Mouse (Mus musculus) layer of hippocampus, adult 2 months (tissue): ENCODE results near the gene Zfp148. TPM values are rescaled to one million over a fixed set of nuclear protein-coding genes. Genes with fewer than 3 reads are reported as not detected.

Experiments
- DNase-seq, 2 experiments: peaks; one replicate each; pipeline ENCODE4 v3.0.0; 2022; ENCODE audit warnings: low spot score in 2 of 2
- H3K27ac ChIP-seq: fragments of 200-600 bp; 2 replicates; pipeline ENCODE4 v1.8.1; 2022
- H3K4me3 ChIP-seq: fragments of 200-600 bp; 2 replicates; pipeline ENCODE4 v1.8.1; 2022; ENCODE audit warnings: mild to moderate bottlenecking
- CTCF ChIP-seq: fragments of 200-600 bp; conservative IDR thresholded peaks from 2 replicates; pipeline ENCODE4 v1.8.1; 2022; ENCODE audit warnings: antibody characterized with exemption, mild to moderate bottlenecking, moderate library complexity
- total RNA-seq, 2 experiments: library from RNA; stranded (reverse); gene quantifications; 2 replicates each; pipeline ENCODE4 v1.2.3; 2021

Zfp148 gene
- total RNA-seq, 2 experiments from 2014 or later, result 161 to 166 TPM

DNA sequence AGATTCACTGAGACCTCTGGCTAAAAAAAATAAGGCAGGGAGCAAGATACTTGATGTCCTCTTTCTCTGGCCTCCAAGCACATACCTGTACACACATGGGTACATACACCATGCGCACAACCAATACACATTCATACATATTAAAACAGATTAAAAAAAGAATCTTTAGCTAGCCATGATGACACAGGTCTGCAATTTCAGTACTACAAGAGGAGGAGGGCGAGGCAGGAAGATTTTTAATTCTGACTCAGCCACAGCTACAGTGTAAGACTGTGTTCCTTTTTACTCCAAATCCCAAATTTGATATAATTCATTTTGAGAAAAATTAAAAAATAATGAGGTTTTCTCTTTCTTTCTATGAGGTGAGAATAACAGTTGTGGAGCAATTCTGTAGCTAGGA, 6.8 kb downstream of the Zfp148 start:
- Histone ChIP-seq H3K4me3 (no peak overlapping the region), H3K27ac (no peak overlapping the region)
- no peak for DNase-seq
- no peak for TF ChIP-seq CTCF

DNA sequence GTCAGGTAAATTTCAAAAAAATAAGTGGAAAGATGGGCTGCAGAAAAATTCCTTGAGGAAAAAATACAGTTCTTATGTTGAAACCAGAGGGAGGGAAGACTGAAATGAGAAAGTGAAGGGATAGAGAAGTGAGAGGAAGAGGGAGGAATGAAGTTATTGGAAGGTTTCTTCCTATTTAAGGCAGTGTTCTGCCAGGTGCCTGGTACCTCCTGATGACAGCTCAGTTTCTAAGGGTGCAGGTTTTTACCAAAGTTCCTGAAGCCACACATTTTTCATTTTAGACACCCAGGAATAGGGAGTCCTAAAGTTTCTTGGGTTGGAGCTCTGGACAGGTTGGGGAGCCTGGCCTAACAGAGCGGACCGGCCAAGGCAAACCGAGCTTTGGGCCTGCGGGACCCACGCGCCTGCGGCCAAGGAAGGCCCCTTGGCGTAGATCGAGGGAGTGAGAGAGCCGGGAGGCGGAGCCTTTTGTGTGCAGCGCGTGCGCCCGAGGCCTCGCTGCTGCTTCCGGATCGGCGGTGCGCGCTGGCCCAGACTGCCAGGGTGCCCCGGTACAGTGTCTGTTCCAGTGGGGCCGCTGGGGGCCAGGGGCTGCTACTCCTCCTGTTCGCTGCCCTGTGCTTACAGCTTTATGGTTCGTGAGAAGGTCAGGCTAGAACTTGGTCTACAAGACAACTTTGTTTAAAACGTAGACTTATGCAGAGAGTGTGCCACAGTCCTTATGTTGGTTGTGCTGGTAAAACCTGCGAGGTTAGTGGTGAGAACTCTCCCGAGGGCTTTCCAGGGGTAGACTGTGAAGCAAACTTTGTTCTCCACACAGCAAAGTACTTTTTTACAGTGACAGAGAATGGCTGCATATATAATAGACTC, 19.5 kb downstream of the Zfp148 start:
- TF ChIP-seq CTCF, result no peak
- Histone ChIP-seq H3K27ac (peak overlapping the region; percentile 53), H3K4me3 (peak overlapping the region; percentile 58)
- peak; percentile 16 to 38 for DNase-seq

DNA sequence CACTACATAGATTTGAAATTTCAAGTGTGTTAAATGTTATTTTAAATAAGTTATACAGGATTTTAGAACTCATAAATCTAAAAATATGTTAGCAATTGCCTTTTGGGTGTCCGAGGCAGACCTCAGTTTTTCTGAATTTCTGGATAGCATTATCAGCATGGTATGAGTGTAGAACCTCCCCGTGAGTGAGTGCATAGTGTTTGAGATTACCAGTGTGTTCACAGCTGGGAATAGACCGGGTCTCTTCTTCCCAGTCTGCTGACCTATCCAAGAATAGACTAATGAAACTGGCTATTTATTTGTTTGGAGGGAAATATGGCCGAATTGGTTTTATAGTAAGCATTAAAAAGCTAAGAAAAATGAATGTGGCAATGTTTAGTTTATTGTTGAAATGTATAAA, 20.3 kb downstream of the Zfp148 start:
- no peak for TF ChIP-seq CTCF
- Histone ChIP-seq H3K4me3 (no peak overlapping the region), H3K27ac (no peak overlapping the region)
- DNase-seq, result no peak

DNA sequence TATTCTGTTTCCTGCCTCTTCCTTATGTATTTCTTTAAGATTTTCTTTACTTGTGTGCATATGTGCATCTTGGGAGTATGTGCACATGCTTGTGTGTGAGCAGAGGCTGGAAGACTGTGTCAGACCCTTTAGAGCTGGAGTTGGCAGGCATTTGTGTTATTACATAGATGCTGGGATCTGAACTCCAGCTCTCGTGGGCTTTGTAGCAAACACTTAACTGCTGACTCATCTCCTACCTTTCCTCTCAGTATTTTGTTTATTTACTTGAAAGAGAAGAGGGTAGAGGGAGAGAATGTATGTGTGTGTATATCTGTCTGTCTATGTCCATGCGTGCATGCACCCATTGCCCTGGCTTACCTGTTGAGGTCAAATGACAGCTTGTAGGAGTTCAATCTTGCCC, 22.6 kb downstream of the Zfp148 start:
- no peak overlapping the region for H3K4me3 ChIP-seq
- H3K27ac ChIP-seq, result 0 out of 2 replicates have a peak overlapping the region, but pooled peaks have one; percentile 0
- TF ChIP-seq CTCF, result no peak
- DNase-seq, result no peak

DNA sequence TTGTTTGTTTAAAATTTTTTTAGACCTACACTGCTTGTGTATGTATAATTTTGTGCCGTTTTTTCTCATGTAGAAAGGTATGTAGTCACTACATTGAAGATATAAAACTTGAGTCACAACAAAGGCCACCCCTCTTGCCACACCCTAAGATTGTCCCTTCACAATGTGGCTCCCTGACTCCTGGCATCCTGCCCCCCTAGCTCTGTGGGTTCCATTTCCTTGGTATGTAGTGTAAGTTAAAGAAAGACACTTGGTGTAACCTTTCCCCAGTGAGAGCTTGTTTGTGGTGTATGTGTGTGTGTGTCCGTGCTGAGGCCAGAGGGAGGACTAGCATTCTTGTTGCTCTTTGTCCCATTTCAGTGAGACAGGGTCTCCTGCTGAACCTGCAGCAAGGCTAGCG, 23.4 kb downstream of the Zfp148 start:
- no peak for DNase-seq
- H3K4me3 ChIP-seq, result no peak overlapping the region
- no peak for TF ChIP-seq CTCF
- H3K27ac ChIP-seq, result no peak overlapping the region

DNA sequence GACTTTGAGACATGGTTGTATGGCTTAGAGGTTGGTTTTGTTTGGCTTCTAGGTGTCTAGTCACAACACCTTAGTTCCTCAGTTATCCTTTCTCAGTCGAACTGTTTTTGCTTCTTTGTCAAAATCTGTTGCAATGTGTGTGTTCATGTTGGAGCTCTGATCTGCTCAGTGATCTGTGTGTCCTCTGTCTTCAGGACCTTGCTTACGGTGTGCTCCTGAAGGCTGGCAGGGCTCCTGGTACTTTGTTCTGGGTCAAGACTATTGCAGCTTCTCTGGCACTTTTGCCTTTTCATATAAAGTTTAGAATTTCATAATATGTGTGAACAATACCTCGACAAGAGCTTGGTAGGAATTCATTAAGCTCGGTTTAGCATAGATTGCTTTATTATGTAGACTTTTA, 24.9 kb downstream of the Zfp148 start:
- DNase-seq, result no peak
- TF ChIP-seq CTCF, result no peak
- Histone ChIP-seq H3K4me3 (no peak overlapping the region), H3K27ac (no peak overlapping the region)

DNA sequence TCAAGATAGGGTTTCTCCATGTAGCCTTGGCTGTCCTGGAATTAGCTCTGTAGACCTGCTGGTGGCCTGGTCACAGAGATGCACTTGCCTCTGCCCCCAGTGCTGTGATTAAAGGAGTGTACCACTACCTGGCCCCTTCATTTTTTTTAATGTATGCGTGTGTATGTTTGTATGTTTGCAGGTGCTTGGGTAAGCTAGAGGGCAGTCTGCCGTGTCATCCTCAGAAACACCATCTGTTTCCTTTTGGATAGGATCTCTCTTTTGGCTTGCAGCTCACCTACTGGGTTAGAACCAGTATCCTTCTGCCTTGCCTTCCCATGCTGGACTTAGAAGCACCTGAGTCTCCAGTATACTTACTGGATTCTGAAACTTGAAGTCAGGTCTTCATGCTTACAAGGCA, 29.5 kb downstream of the Zfp148 start:
- no peak for TF ChIP-seq CTCF
- H3K27ac ChIP-seq, result peak overlapping the region; percentile 30; the same call in 1 of the 2 replicates
- no peak for DNase-seq
- H3K4me3 ChIP-seq, result no peak overlapping the region

DNA sequence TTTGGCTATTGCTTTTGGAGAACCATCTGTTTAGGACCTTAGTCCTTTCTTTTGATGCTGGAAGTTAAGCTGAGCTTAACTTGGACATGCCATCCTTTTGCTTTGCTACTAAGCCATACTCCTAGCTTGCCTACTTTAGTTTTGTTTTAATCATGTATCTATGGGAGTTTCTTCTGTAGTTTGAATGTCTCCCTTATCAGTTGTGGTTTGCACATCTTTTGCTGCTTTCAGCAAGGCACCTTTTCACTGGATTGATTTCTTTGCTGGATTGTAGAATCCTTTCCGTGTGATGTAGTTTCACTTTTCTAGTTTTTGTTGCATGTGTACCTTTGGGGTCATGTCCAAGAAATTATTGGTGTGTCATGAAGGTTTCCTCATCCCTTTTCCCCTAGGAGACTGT, 30.0 kb downstream of the Zfp148 start:
- H3K27ac ChIP-seq, result 0 out of 2 replicates have a peak overlapping the region, but pooled peaks have one; percentile 30
- no peak for DNase-seq
- no peak for TF ChIP-seq CTCF
- no peak overlapping the region for H3K4me3 ChIP-seq

DNA sequence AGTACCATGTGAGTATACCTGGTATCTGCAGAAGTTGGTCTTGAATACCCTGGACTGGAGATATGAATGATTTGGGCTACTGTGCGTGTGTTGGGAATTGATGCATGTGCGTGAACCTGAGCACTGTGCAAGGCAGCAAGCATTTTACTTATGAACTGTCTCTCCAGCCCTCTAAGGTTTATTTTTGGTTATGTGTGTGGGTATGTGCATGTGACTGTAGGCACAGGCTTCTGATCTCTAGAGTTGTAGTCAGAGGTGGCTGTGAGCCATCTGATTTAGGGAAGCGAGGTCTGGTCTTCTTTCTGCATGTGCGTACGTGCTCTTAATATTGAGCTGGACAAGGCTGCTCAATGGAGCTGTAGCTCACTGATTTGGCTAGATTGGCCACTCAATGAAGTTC, 33.6 kb downstream of the Zfp148 start:
- TF ChIP-seq CTCF, result no peak
- peak overlapping the region; percentile 69 for H3K27ac ChIP-seq
- H3K4me3 ChIP-seq, result no peak overlapping the region
- peak in 1 of 2 experiments; percentile 42 for DNase-seq

DNA sequence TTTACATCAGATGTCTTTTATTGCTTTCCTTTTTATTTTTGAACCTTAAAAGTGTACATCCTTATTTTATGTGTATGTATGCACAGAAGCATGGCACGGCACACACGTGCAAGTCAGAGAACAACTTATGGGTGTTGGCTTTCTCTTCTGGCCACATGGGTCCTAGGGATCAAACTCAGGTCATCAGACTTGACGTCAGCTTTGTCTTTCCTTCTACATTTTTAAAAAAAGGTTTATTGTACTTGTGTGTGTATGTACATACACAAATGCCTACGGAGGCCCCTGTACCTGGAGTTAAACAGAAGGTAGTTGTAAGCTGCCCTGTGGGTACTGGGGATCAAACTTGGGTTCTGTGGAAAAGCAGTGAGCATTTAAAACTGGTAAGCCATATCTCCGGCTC, 35.0 kb downstream of the Zfp148 start:
- Histone ChIP-seq H3K27ac (peak overlapping the region; percentile 46; the same call in 1 of the 2 replicates), H3K4me3 (no peak overlapping the region)
- TF ChIP-seq CTCF, result no peak
- DNase-seq, result no peak

DNA sequence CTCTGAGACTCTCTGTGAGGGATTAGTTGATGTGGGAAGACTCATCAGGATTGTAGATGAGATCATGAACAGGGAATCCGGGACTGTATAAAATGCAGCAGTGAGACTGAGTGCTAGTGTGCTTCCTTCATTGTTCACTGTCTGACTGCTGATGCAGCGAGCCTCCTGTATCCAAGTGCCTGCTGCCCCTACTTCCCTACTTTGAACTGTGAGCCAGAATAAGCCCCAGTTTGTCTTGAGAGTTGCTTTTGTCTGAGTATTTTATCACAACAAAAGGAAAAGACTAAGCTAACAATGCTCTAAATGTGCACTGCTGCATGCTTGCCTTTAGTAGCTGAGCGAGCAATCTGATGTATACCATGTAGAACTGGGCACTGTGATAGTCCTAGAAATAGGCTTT, 47.7 kb downstream of the Zfp148 start:
- H3K4me3 ChIP-seq, result no peak overlapping the region
- no peak for DNase-seq
- H3K27ac ChIP-seq, result peak overlapping the region; percentile 52
- TF ChIP-seq CTCF, result no peak

DNA sequence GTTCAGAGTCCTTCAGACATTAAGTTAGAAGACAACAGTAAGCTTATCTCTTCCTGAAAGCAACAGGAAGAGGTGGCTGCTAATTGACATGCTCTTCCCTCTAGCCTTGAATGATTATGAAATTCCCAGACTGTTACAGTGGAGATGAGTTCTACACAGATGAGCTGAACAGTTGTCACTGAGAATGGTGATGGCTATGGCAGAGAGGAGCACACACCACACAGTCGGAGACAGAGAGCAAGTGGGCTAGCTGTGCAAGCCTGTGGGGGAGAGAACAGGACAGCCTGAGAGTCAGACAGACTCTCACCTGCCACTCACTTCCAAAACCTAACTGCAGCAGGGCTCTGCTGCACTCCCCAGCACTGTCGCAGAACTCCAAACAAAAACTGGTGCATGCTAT, 51.0 kb downstream of the Zfp148 start:
- Histone ChIP-seq H3K27ac (peak overlapping the region; percentile 71), H3K4me3 (no peak overlapping the region)
- peak; percentile 25 to 50 for DNase-seq
- no peak for TF ChIP-seq CTCF

DNA sequence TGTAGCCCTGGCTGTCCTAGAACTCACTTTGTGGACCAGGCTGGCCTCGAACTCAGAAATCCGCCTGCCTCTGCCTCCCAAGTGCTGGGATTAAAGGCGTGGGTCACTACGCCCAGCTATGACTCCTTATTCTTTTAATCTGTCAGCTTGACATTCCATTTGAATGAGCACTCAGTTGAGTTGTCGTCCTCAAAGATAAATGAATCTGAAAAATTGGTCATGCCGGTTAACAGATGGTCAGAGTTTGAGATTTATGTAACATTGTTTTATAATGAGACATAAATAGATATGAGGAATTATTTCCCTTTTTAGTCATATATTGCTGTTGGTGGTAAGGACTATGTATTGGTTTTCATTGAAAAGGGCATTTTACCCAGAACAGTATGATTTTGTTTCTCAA, 60.4 kb downstream of the Zfp148 start:
- no peak for TF ChIP-seq CTCF
- H3K27ac ChIP-seq, result peak overlapping the region; percentile 71
- no peak overlapping the region for H3K4me3 ChIP-seq
- DNase-seq, result no peak

DNA sequence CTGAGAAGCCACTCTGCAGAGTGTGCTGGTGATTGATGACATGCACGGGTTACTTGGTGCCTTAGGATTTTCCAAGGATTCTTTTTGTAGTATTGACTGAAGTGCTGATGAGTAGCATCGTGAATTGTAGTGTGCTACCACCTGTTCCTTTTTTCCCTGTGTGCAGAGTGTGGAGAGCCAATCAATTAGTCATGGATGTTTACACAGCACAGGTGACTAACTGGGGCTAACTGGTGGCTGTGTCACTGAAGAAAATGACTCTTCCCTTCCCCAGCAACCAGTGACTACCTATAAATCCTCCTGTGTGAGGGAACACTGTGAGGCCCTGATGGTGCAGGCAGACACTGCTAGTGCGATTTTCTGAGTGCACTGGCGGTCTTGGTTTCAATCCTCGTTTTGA, 66.2 kb downstream of the Zfp148 start:
- peak overlapping the region; percentile 55; the same call in 1 of the 2 replicates for H3K27ac ChIP-seq
- H3K4me3 ChIP-seq, result no peak overlapping the region
- TF ChIP-seq CTCF, result no peak
- no peak for DNase-seq
